In genomic region chr5:125323128-125323527, GRCm38 (mm10) we compare ENCODE assay signal across 22 mouse cellular contexts. TPM values are rescaled to one million over a fixed set of nuclear protein-coding genes. Genes with fewer than 3 reads are reported as not detected.
DNase-seq lines count a peak whose midpoint lies in the region; ATAC-seq lines count a peak whose summit lies in the region.
"Had no signal": no experiment of that assay in that cellular context is flagged by ENCODE, and none has a peak within 500 bp of the region (broad histone marks: within the 10 kb centered on the region; RNA-seq: fewer than 3 reads in every experiment).

No protein-coding gene starts in this region.

- DNase-seq in adrenal gland, adult 2 months: peak; percentile 77
- DNase-seq in adrenal gland, adult 18-20 months (ENCODE audit: low spot score in 2 of 2): no peak
- DNase-seq in heart, embryonic 10.5 days (ENCODE audit: low spot score): no peak
- DNase-seq in heart, adult 9 months (ENCODE audit: low spot score in 2 of 2): no peak
- peak; percentile 54 for DNase-seq in adrenal gland, postnatal 25 days
- DNase-seq: cerebellum, adult 8-10 months; gastrocnemius, postnatal 25 days; kidney, adult 9 months; kidney, postnatal 25 days; lung, postnatal 10 days; retina, postnatal 1 day; right cerebral cortex, postnatal 25 days; spleen, adult 18-20 months had no signal

- H3K27me3 ChIP-seq in heart, embryonic 10.5 days (ENCODE audit: insufficient read depth, poor library complexity, severe bottlenecking): no peaks in the 10 kb centered on the region
- H3K27me3 ChIP-seq in kidney, embryonic 14.5 days (ENCODE audit: control insufficient read depth, insufficient read depth, low read length): no peaks in the 10 kb centered on the region
- H3K27me3 ChIP-seq: embryonic facial prominence, embryonic 15.5 days; midbrain, embryonic 12.5 days had no signal

- peak overlapping the region; percentile 19; the same call in 1 of the 2 replicates for H3K27ac ChIP-seq in heart, embryonic 10.5 days
- no peak overlapping the region for H3K27ac ChIP-seq in kidney, embryonic 14.5 days (ENCODE audit: low read depth, low read length)
- H3K27ac ChIP-seq: embryonic facial prominence, embryonic 15.5 days; hindbrain, postnatal 0 days; layer of hippocampus, adult 2 months; midbrain, embryonic 12.5 days had no signal

- H3K4me3 ChIP-seq in heart, embryonic 10.5 days: no peak overlapping the region
- no peak overlapping the region for H3K4me3 ChIP-seq in kidney, embryonic 14.5 days (ENCODE audit: low read length)
- H3K4me3 ChIP-seq: embryonic facial prominence, embryonic 15.5 days; layer of hippocampus, adult 2 months; midbrain, embryonic 12.5 days had no signal

- peaks cover 15% of the 10 kb centered on the region for H3K36me3 ChIP-seq in heart, embryonic 10.5 days
- no peaks in the 10 kb centered on the region for H3K36me3 ChIP-seq in kidney, embryonic 14.5 days (ENCODE audit: control insufficient read depth, insufficient read depth, low read length)
- H3K36me3 ChIP-seq: embryonic facial prominence, embryonic 15.5 days; midbrain, embryonic 12.5 days had no signal

- no peaks in the 10 kb centered on the region for H3K9me3 ChIP-seq in heart, embryonic 10.5 days
- H3K9me3 ChIP-seq in kidney, embryonic 14.5 days (ENCODE audit: control insufficient read depth, low read length): no peaks in the 10 kb centered on the region
- H3K9me3 ChIP-seq: embryonic facial prominence, embryonic 15.5 days; midbrain, embryonic 12.5 days had no signal

- no peak overlapping the region for H3K4me2 ChIP-seq in kidney, embryonic 14.5 days (replicated peaks; ENCODE audit: low read depth, low read length)
- H3K4me2 ChIP-seq: embryonic facial prominence, embryonic 15.5 days; heart, embryonic 11.5 days; midbrain, embryonic 12.5 days had no signal

- WGBS in heart, embryonic 10.5 days: 85% methylated on average over 6 of the region's 6 CpGs
- 88% methylated on average over 6 of the region's 6 CpGs for WGBS in kidney, embryonic 14.5 days

- H3K9ac ChIP-seq in kidney, embryonic 14.5 days (ENCODE audit: low read depth, low read length): no peak overlapping the region
- H3K9ac ChIP-seq: embryonic facial prominence, embryonic 15.5 days; midbrain, embryonic 12.5 days had no signal

- peak; percentile 71; the same call in 1 of the 2 replicates for ATAC-seq in megakaryocyte, adult 5-6 weeks (ENCODE audit: poor library complexity, severe bottlenecking)
- ATAC-seq in kidney, embryonic 14.5 days (ENCODE audit: low FRiP score, low TSS enrichment): no peak
- ATAC-seq: activated CD4-positive, CD25-positive, alpha-beta regulatory T cell, adult 4 months; forebrain, embryonic 16.5 days; hindbrain, postnatal 0 days had no signal

- peaks cover 68% of the 10 kb centered on the region for H3K4me1 ChIP-seq in heart, embryonic 10.5 days
- peaks cover 3% of the 10 kb centered on the region; the same call in 1 of the 2 replicates for H3K4me1 ChIP-seq in kidney, embryonic 14.5 days (ENCODE audit: control insufficient read depth, insufficient read depth, low read length)
- H3K4me1 ChIP-seq: midbrain, embryonic 12.5 days had no signal

RNA-seq across cellular contexts. Expression of gene Scarb1, which starts 17.8 kb away (rescaled TPM):
- total RNA-seq in adrenal gland, adult 2 months (2021): 1,000 to 10,000 TPM; 2,436 to 2,553 TPM
- polyA plus RNA-seq in adrenal gland, adult 2 months (2012; rRNA removed): 2,348 and 2,822 TPM in 2 replicates
- total RNA-seq in adrenal gland, adult 18-20 months (2021): 1,000 to 10,000 TPM; 2,973 to 3,724 TPM
- polyA plus RNA-seq in heart, embryonic 10.5 days (2016; fragmentation: Nextera tagmentation; extraction: Ambion mirVana): 73.1 and 94.3 TPM in 2 replicates
- total RNA-seq in adrenal gland, postnatal 25 days (2021): 1,988 and 2,596 TPM in 2 replicates
- total RNA-seq in megakaryocyte, adult 5-6 weeks (2015): 88.7 and 92.9 TPM in 2 replicates
- total RNA-seq in megakaryocyte, adult 5-6 weeks (2017): 86.3 and 88.2 TPM in 2 replicates
- 34.8 and 48.8 TPM in 2 replicates for polyA plus RNA-seq in kidney, embryonic 14.5 days (2014; fragmentation: Nextera tagmentation; extraction: Ambion mirVana)

Comparison
In these comparisons a context has a peak if more than half of its experiments do, and no peak if none do; other contexts are left out.
1. DNase-seq: peak in adrenal gland, adult 2 months (single experiment) and adrenal gland, postnatal 25 days (single experiment); none in adrenal gland, adult 18-20 months (0 of 2), heart, embryonic 10.5 days (single experiment) and heart, adult 9 months (0 of 2).
2. RNA of gene Scarb1, which starts 17.8 kb away (total RNA-seq): 2,973 to 3,724 TPM in adrenal gland, adult 18-20 months, 2,436 to 2,553 TPM in adrenal gland, adult 2 months and 1,988 to 2,596 TPM in adrenal gland, postnatal 25 days; 86.3 to 92.9 TPM in megakaryocyte, adult 5-6 weeks; every median in the first group is over 10 times any median in the second.